Mouse (Mus musculus) liver (tissue): ENCODE measurements at regions not wholly inside any gene's neighbourhood (a gene's known extent, or its start where the extent isn't known, plus 50 kb on each side); places are given as distances from the start of the nearest gene placed in this dataset.
A peak's percentile ranks its signal among the peaks of the same experiment; 100 is the strongest.

Experiments used
- DNase-seq: peaks from one replicate; pipeline ENCODE4 v3.0.0-alpha.2; 2020; ENCODE audit warnings: mixed read lengths

GRCm38 (mm10) chr15:61397061-61397460 lies 474.2 kb upstream of the A1bg start:
- DNase-seq = no peak

GRCm38 (mm10) chr15:61395296-61395826 lies 472.5 kb upstream of the A1bg start:
- DNase-seq = peak; percentile 11

- no peak for DNase-seq
Observed at GRCm38 (mm10) chr15:61380666-61381065, 457.9 kb upstream of the A1bg start.

- DNase-seq = no peak
Observed at GRCm38 (mm10) chr15:61366276-61366675, 443.5 kb upstream of the A1bg start.

- DNase-seq = no peak
Observed at GRCm38 (mm10) chr15:61365511-61365910, 442.7 kb upstream of the A1bg start.

GRCm38 (mm10) chr15:61364461-61364860 lies 441.6 kb upstream of the A1bg start:
- no peak for DNase-seq

- no peak for DNase-seq
Observed at GRCm38 (mm10) chr15:61361254-61361653, 438.4 kb upstream of the A1bg start.

- DNase-seq = no peak
Observed at GRCm38 (mm10) chr15:61355344-61355743, 432.5 kb upstream of the A1bg start.

GRCm38 (mm10) chr15:61351729-61352342 lies 429.0 kb upstream of the A1bg start:
- DNase-seq = no peak

- DNase-seq = no peak
Observed at GRCm38 (mm10) chr15:61345101-61345500, 422.3 kb upstream of the A1bg start.

GRCm38 (mm10) chr15:61342618-61343017 lies 419.8 kb upstream of the A1bg start:
- no peak for DNase-seq

- DNase-seq = no peak
Observed at GRCm38 (mm10) chr15:61327925-61328324, 405.1 kb upstream of the A1bg start.

- no peak for DNase-seq
Observed at GRCm38 (mm10) chr15:61322243-61322642, 399.4 kb upstream of the A1bg start.

GRCm38 (mm10) chr15:61309452-61310165 lies 386.8 kb upstream of the A1bg start:
- no peak for DNase-seq

GRCm38 (mm10) chr15:61308936-61309335 lies 386.1 kb upstream of the A1bg start:
- no peak for DNase-seq

GRCm38 (mm10) chr15:61304546-61304945 lies 381.7 kb upstream of the A1bg start:
- DNase-seq = no peak

- DNase-seq = no peak
Observed at GRCm38 (mm10) chr15:61299796-61300195, 377.0 kb upstream of the A1bg start.

GRCm38 (mm10) chr15:61297447-61298208 lies 374.8 kb upstream of the A1bg start:
- DNase-seq = no peak

- no peak for DNase-seq
Observed at GRCm38 (mm10) chr15:61294616-61295015, 371.8 kb upstream of the A1bg start.

GRCm38 (mm10) chr15:61294131-61294530 lies 371.3 kb upstream of the A1bg start:
- DNase-seq = no peak

- DNase-seq = no peak
Observed at GRCm38 (mm10) chr15:61268766-61269165, 346.0 kb upstream of the A1bg start.

- no peak for DNase-seq
Observed at GRCm38 (mm10) chr15:61259047-61259446, 336.2 kb upstream of the A1bg start.

GRCm38 (mm10) chr15:61244511-61244910 lies 321.7 kb upstream of the A1bg start:
- no peak for DNase-seq
